Mouse (Mus musculus): ENCODE measurements around the gene Il12rb1.

DNA sequence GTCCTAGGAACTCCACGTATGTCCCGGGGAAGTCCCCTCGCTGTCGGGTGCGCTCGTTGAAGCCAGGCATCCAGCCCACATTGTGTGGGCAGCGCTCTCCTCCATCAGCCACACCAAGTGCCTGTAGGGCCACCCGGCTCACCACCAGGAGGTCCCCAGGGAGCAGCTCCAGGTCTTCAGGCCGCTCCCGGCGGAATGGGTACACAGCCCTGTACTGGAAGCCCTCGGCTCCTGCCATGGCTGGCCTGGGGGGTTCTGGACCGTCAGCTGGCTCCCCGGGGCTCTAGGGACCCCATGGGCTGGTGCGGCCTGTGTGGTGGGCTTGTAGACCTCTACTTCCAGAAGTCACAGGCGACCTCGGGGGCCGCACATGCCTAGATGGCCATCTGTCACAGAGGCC lies 33.5 kb upstream of the Il12rb1 start:
- TF ChIP-seq POLR2A (IDR thresholded peaks at IDR 0.05; ENCODE audit: insufficient read depth, low read depth, low read length): no peak
- TF ChIP-seq CTCF (IDR thresholded peaks at IDR 0.05): no peak
